Mouse (Mus musculus) layer of hippocampus, adult 9-11 months (tissue): ENCODE measurements at regions not wholly inside any gene's neighbourhood (a gene's known extent, or its start where the extent isn't known, plus 50 kb on each side); places are given as distances from the start of the nearest gene placed in this dataset.

ENCODE experiments used
- DNase-seq: peaks from one replicate; pipeline ENCODE4 v3.0.0; 2022

DNA sequence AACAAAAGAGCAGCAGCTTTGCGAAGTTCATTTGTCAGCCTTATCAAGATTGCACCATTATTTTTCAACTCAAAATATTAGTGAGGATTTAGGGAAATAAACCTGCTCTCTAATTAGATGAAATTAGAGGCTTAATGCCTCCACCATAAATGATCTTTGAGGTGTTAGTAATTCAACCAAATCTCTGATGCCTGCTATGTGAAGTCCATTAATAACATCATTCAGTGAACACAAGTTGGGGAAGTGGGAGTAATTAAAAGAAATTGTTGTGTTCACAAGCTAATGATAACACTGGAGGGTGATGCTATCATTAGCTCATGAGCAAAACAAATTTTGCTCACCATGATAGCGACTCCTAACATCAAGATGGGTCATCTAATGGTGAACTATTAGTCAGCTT is 246.0 kb downstream of the Ttc6 start:
- no peak for DNase-seq

DNA sequence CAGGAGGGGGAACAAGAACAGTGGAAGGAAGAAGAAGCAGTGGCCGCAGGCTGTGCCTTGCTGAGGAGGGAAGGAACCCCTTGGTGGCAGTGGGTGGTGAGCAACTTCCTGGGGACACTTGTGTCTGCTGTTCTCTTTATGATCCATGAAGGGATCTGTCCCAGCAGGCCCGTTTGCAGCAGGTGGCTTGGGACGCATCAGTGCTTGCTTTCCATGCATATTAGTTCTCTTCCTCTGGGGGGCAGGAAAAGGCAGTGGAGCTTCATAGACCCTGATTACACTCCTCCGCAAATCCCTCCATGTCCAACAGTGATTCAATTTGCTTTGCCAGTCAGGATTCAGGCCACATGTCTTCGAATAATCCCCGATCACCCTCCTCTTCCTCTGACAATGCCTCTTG is 259.9 kb downstream of the Ttc6 start:
- no peak for DNase-seq

DNA sequence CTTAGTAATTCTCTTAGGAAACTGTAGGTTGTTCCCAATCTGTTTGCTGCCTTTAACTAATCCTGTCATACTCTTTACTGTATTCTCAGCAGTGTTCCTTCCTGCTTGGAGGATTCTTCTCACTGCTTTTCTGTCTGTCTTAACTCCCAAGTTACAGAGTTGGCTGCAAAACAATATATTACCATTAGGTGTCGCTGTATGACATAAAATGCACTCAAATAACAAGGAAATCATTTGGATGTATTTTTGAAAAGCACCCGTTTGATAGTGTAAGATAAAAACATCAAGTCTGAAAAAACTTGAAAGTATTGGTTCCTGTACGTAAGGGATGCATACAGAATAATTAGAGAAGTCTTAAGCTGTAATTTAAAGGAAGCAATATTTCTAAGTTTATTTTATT is 261.8 kb downstream of the Ttc6 start:
- peak; percentile 28 for DNase-seq

DNA sequence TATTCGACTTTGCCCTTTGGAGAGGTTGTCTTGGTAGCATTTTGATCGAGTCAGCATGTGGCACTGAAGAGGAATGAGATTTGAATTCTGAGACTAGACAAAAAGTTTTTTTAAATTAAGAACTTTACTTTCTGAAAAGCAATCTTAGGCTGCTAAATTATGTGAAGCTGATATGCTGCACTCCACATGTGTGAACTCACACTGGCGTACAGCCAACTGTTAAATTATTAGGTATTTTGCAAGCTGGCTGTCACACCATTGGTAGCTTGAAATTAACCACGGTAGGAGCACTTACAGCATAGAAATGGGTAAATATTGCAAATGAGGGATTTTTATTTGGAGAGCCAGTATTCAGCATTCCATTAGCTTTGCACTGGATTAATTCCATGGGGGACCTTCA is 278.9 kb downstream of the Ttc6 start:
- no peak for DNase-seq

DNA sequence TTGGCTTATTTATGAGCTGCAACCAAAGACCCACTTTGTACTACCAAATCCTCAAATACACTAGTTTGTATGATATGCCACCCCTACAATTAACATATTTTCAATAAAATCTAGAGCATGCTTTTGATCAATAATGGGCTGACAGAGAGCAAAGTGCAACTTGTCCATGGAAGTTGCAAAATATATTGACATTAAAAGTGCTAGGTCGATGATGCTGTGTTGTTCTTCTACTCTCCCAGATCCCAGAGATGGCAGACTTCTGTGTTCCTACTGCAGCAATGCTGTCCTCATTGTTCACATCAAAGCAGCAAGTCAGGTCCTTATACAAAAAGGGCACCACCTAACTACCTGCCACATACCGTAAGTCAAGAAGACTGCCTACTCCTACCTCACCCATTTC is 307.1 kb downstream of the Ttc6 start:
- no peak for DNase-seq

DNA sequence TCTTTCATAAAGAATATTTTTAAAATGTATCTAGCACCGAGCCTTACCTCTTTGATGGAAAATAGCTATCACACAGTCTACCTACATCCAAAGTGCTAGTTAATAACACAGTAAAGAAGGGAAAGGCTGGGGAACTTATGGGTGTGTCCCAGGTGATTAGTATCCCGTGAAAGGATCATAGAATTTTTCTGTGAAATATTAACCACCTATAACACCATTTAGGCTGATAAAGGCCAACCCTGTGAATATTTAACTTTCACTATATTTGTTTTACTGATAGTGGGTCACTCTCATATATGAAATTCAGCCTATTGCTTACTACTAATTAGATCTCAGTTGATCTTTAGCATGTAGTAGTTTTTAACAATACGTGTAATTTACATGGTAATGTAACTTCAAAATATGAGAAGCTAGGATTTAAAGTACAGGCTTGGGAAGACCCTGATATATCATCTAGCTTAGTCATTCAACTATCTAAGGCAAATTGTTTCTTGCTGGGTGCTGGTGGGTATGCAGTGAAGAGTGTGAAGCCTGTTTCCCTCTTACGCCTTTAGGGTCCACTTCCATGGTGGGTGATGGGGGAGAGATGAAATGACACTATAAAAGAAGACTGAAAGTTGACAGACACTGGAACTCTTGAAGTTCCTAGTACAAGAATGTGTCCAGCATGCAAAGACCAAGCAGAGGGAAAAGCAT is 320.6 kb upstream of the Sstr1 start:
- no peak for DNase-seq

DNA sequence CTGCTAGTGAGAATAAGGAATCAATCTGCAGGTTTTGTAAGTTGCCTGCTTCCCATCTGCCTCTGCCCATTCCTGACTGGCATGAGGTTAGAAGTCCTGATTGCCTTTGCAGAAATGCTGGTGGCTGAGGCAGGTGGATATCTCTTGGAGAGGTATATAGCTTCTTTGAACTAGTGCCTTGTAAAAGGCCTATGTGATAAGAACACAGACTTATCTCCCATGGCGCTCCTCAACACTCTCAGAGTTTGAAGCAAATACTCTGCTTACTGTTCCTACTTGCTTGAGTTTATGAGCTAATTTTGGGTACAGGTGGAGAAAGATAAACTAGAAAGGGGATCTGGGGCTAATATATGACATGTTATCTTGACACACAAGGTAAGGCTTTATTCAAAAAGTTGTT is 320.0 kb upstream of the Sstr1 start:
- DNase-seq = no peak

DNA sequence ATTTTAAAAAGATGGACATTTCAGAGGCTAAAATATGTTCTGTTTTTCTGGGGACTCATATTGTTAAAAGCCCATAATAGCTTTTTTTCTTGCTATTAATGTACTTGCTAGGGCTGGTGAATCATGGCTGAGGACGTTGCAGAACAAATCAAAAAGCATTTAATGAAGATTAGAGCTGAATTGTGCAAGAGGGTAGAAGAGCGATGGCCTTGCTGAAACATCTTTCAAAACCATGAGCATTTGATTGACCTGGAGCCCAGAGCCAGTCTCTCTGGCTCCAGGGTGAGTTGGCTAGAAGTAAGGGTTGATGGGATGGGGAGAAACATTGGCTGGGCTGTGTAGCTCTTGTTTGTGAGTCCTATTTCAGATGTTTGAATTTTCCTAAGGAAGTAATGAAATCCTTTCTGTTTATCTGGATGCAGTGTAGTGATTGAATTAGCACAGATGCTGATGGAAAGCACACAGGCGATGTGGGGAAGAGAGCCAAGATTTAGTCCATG is 313.8 kb upstream of the Sstr1 start:
- no peak for DNase-seq

DNA sequence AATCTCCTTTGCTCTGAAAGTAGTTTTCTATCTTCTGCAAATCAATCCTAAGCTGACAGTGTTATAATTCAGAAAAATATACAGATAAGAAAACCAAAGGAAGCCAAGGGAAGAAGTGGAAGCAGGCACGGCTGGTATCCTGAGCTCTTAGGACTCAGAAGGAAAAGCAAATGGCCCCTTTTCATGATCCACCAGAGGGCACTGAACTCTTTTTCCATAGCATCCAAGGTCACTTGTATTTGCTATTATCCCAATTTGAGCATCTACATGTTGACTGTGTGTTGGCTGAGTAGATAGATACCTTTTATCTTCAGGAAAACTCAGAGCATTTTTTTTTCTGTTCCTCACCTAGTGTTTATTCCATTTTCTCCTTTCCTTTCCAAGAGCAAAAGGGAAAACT is 306.9 kb upstream of the Sstr1 start:
- DNase-seq = no peak

DNA sequence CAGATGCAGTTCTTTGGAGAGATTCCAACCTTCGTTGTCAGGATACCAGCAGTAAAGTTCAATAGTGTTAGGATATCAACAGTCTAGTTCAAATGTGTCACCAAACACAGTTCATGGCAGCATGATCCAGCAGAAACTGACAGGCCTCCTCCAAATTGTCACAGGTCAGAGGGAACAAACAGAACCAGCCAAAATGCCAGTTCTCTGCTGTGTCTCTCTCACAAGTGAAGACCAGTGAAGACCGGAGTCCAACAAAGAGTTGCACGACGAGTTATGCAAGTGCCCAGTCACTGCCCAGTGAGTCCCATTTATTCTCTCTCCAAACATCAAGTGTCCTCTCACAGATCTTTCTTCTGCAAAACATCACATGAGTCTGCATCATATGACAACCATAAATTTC is 293.4 kb upstream of the Sstr1 start:
- DNase-seq = no peak

DNA sequence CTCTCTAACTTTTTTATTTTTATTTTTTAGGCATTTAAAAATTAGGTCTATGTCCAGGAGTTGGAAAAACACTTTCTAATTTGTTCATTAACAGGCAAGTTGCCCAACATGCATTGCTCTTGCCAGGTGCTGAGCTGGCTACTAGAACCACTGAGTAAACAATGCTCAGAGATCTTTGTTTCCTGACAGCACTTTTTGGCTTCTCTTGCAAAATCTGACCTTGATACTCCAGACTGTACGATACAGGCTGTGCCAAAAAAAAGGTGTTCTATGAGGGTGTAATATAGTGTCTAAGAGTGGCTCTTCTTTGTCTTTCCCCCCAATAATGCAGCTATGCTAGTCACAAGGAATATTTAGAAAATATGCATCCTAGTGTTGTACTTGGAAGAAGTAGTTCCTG is 289.5 kb upstream of the Sstr1 start:
- DNase-seq = no peak

DNA sequence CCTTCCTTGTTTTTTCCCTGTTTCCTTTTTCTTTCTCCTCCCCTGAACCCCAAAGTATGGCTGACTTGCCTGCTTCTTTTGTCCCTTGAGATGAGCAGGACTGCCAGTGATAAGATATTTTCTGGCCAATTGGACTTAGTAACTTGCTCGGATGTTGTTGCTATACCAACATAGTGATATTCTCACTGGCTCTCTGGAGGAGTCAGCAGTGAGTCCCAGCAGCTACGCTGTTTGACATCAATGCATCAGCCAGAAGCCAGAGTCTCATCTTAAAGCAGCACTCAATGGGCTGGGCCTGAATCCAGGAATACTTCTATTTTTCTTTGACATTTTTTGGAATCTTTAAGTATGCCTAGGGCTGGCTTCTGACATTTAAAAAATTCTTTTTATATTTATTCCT is 287.1 kb upstream of the Sstr1 start:
- no peak for DNase-seq

DNA sequence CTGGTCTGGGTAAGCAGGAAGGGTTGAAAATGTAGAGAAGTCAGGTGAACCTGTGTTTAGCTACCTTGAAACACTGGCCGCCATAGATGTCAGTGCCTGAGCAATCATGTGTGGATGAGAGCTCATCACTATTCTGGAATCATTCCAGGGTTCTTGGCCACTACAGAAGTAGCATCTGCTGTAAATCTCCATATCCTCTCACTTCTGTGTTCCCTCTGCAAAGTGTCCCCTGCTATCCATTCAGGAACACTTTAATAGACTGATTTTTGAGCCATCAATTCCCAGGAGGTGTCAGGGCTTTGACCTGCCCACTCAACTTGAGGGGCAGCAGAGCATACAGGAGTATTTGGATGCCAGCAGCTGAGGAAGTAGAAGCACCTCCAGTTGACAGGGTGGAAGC is 284.7 kb upstream of the Sstr1 start:
- no peak for DNase-seq

DNA sequence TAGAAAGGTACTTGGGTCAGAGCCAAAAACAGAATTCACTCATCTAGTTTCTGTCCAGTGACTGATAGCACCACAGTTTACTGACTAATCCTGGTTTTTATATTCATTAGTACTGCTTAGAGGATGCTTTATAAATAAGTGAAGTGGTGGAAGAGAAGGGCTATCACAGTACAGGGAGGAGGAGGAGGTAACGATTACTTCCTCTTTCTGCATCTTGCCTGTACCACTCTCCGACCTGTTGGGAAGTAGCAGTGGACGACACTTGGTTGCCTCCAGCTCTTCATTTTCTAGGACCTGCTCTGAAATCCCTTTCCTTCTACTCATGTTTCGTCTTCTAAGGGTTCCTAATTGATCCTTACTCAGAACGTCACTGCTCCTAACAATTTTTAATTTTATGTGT is 283.5 kb upstream of the Sstr1 start:
- no peak for DNase-seq

DNA sequence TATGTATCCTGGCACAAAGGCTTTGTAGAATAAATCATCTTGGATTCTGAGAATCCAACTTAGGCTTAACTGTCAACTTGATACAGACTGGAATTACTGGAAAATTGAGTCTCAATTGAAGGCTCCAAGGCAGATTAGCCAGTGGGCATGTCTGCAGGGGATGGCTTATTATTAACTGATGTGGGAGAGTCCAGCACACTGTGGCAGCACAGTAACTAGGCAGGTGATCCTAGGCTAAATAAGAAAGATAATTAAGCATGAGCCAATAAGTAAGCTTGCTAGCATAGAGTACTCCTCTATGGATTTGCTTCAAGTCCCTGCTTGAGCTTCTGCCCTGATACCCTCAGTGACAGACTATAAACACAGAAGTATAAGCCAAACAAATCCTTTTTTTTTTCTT is 279.7 kb upstream of the Sstr1 start:
- no peak for DNase-seq

DNA sequence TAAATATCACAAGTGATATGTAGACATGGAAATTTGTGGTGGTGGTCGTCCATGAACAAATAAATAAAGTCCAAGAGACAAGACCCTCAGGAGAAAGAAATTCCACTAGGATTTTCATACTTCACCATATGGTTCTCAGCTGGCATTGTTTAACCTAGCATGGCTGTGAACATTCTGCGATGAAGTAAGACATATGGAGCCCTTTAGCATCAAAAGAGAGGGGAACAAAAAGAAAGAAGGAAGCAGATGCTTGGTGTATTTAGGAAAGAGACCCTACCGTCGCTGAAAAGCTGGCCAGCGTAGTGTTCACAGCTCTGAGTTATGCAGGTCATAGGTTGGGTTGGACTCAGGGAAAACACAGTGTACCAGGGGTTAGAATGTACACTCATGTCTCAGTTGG is 261.7 kb upstream of the Sstr1 start:
- no peak for DNase-seq

DNA sequence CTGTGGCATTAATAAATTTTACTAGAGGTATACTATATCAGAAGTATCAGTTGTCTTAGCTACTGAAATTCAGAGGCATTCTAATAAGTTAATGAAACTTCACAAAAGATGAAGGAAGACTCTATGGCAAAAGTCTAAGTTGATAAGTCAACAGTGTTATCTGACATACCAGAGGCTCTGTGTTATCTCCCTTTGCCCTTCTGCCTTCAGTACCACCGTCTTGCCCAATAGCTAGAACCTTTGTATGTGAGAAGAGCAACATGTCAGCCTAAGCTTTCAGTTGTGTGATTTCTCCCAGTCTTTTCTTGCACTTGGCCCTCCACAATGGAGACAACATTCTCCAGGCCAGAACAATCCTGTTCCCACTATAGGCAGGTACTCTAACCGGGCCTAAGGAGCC is 253.0 kb upstream of the Sstr1 start:
- no peak for DNase-seq

DNA sequence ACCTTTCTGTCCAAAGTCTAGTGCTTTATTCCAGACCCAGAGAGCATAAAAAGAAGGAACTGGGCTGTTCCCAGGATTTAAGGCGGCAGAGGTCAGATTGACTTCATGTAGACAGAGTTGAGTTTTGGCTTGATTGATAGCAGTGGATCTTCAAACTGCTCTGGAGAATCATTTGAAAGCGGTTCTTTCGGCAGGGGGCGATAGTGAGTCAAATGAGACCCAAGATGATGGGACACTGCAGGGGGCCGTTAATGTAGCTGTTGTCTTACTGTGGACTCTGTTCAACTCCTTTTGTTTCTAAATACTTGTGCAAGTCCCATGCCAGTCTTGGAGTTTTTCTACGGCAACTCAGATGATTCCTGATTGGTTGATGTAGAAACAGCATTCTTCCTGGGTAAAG is 251.4 kb upstream of the Sstr1 start:
- DNase-seq = no peak

DNA sequence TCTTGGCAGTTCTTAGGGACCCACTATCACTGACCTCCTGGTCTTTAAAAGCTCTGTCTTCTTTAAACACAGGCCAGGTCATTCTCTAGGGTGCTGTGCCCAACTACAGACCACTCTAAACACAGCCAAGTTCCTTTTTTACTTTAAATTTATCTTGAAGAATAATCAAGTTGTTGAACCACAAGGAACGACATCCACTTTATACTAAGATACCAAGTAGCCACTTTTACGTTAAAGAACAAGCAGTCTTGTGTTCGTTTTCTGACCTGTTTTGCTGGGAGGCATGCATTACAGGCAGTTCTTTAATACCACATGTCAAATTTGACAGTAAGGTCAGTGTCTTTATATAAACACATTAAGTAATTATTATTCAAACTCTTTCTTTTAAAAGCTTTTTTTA is 242.4 kb upstream of the Sstr1 start:
- DNase-seq = no peak

DNA sequence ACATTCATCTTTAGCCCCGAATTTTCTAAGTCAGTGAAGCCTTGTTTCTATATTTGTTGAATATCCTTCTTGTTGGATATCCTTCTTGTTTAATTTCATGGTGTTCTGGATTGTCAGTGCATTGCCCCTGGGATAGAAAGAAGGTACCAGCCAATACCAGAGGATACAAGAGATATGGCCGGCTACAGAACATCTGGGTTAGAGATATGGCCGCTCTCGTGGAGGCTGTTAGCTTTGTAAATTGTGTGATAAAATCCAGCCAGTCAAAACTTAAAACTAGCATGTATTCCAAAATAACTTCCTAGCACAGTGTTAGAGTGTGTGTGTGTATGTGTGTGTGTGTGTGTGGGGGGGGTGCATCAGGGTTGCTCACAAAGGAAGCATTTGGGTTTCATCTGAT is 241.4 kb upstream of the Sstr1 start:
- DNase-seq = no peak

DNA sequence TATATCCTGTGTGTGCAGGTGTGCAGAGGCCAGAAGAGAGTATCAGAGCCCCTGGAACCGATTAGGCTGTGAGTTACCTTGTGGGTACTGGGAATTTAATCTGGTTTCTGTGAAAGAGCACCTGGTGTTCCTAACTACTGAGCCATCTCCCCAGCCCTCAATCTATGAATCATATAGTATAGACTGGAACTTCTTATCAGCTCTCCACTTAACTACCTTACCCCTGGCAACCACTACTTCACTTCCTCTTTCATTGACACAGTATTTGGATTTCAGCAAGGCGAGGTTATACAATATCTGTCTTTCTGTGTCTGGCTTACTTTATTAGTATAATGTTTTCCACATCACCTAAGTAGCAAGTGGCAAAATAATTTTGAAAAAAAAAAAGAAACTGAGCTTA is 239.1 kb upstream of the Sstr1 start:
- DNase-seq = no peak
